Mouse (Mus musculus) liver, embryonic 11.5 days (tissue): ENCODE data around the gene Wdfy2. TPM values are rescaled to one million over a fixed set of nuclear protein-coding genes. Genes with fewer than 3 reads are reported as not detected.

Source experiments
- ATAC-seq: fragments of 200-750 bp; cut with Nextera tagmentation; replicated peaks from 2 replicates; pipeline ENCODE4 v1.8.0; 2017; ENCODE audit warnings: moderate number of reproducible peaks, mild to moderate bottlenecking, moderate TSS enrichment, moderate library complexity; ENCODE audit not compliant: low FRiP score
- DNase-seq: peaks from one replicate; pipeline ENCODE4 v3.0.0-alpha.2; 2017; ENCODE audit warnings: low spot score
- H3K27ac ChIP-seq: fragments of 300-500 bp; sonication (generic); 2 replicates; pipeline ENCODE4 v1.5.1; 2014; ENCODE audit warnings: mild to moderate bottlenecking, low read depth, low read length, control low read depth
- H3K27me3 ChIP-seq: fragments of 300-500 bp; sonication (generic); replicated peaks from 2 replicates; pipeline ENCODE4 v1.6.1; 2014; ENCODE audit warnings: low read length, mixed read lengths; ENCODE audit not compliant: control insufficient read depth, insufficient read depth
- H3K36me3 ChIP-seq: fragments of 300-500 bp; sonication (generic); 2 replicates; pipeline ENCODE4 v1.6.1; 2014; ENCODE audit warnings: mild to moderate bottlenecking, low read length, moderate library complexity, mixed read lengths; ENCODE audit not compliant: control insufficient read depth, insufficient read depth
- H3K4me1 ChIP-seq: fragments of 300-500 bp; sonication (generic); replicated peaks from 2 replicates; pipeline ENCODE4 v1.6.1; 2014; ENCODE audit warnings: low read length, mixed read lengths; ENCODE audit not compliant: control insufficient read depth, insufficient read depth
- H3K4me2 ChIP-seq: fragments of 300-500 bp; sonication (generic); 2 replicates; pipeline ENCODE4 v1.6.1; 2014; ENCODE audit warnings: mild to moderate bottlenecking, control low read depth, moderate library complexity
- H3K4me3 ChIP-seq: fragments of 300-500 bp; sonication (generic); 2 replicates; pipeline ENCODE4 v1.5.1; 2014; ENCODE audit warnings: low read depth, low read length, control low read depth
- H3K9ac ChIP-seq: fragments of 300-500 bp; sonication (generic); 2 replicates; pipeline ENCODE4 v1.6.1; 2014; ENCODE audit warnings: low read depth, low read length, control low read depth
- H3K9me3 ChIP-seq: fragments of 300-500 bp; sonication (generic); 2 replicates; pipeline ENCODE4 v1.6.1; 2016; ENCODE audit warnings: low read length, inconsistent platforms, mixed read lengths; ENCODE audit not compliant: control insufficient read depth
- WGBS: fragments of 180-500 bp; shearing (Covaris S2); extraction: QIAGEN DNeasy Blood & Tissue Kit; methylation state at CpG from one replicate; pipeline ENCODE4 v1.1.7; 2014; 5-methylcytosine and 5-hydroxymethylcytosine counted together
- polyA plus RNA-seq: library from polyadenylated mRNA; unstranded; fragments of >200 nt; fragmentation: Nextera tagmentation; extraction: Ambion mirVana; gene quantifications from 2 replicates; pipeline ENCODE4 v1.2.1, GENCODE M21; 2014

Gene Wdfy2
- polyA plus RNA-seq, 1 experiment from 2014 or later = 6.0 TPM

GRCm38 (mm10) chr14:62852840-62853239, 15.4 kb downstream of the Wdfy2 start:
- WGBS = 80% methylated on average over 3 of the region's 3 CpGs
- H3K4me2 ChIP-seq = no peak overlapping the region
- no peaks in the 10 kb centered on the region for H3K9me3 ChIP-seq
- H3K27me3 ChIP-seq = no peaks in the 10 kb centered on the region
- ATAC-seq (no peak), DNase-seq (no peak)
- no peak overlapping the region for H3K27ac ChIP-seq
- no peaks in the 10 kb centered on the region for H3K36me3 ChIP-seq
- H3K4me3 ChIP-seq = no peak overlapping the region
- no peak overlapping the region for H3K9ac ChIP-seq
- H3K4me1 ChIP-seq = 0 out of 2 replicates have a peak, but pooled peaks cover 3% of the 10 kb centered on the region

DNA sequence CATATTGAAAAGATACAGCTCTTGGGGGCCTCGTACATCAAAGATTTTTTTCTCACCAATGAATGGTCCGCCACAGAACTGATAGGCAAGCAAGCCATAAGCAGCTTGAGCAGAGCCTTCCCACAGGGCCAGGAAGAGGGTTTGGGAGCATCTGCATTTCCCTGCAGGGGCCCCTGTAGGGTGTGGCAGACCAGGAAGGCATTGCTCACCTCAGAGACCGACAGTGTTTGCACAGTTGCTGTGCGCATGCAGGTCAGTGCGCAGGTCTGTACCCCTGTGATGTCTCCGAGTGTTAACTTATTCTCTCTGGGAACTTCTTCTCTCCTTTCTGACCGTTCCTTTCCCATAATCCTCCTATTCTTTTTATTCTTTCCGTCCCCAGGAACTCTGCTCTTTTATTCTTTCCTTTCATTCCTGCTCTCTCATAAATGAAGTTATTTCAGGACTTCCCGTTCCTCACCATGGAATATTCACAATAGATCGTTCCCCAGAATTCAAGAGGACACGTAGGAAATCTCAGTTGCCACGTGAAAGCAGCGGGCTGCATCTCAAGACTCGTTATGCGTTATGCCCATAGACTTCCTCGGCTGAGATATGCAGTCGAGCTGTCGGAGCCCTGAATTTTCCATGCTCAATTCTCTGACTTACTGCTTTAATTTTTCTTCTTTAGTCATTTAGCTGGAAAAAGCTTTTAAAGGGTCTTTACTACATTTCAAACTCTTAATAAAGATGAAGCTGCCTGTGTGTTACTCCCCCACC, 17.8 kb downstream of the Wdfy2 start:
- Histone ChIP-seq H3K4me3 (no peak overlapping the region), H3K4me1 (0 out of 2 replicates have a peak, but pooled peaks cover 3% of the 10 kb centered on the region), H3K4me2 (no peak overlapping the region), H3K9me3 (no peaks in the 10 kb centered on the region), H3K36me3 (no peaks in the 10 kb centered on the region), H3K27me3 (no peaks in the 10 kb centered on the region), H3K27ac (no peak overlapping the region), H3K9ac (no peak overlapping the region)
- ATAC-seq = no peak
- DNase-seq = no peak
- 76% methylated on average over 18 of the region's 18 CpGs for WGBS

DNA sequence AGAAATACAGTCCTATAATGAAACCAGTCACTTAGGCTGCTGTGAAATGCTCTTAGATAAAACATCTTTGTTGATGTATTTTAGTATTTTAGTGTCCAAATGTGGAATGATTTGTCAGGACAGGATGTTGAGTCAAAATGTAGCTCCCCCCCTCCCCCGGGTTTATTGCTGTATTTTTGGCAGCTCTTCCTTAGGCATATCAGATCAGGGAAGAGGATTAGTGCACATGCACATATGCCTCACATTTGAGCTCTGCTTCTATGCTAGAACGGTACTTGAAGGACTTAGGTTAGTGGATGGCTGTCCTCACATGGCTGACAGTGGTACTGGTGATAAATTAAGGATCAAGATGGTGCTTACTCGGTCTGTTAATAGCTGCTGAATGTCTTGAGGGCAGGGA, 18.4 kb downstream of the Wdfy2 start:
- Histone ChIP-seq H3K27ac (no peak overlapping the region), H3K9ac (no peak overlapping the region), H3K4me2 (no peak overlapping the region), H3K9me3 (no peaks in the 10 kb centered on the region), H3K4me1 (0 out of 2 replicates have a peak, but pooled peaks cover 3% of the 10 kb centered on the region), H3K36me3 (no peaks in the 10 kb centered on the region), H3K27me3 (no peaks in the 10 kb centered on the region), H3K4me3 (no peak overlapping the region)
- 73% methylated on average over 3 of the region's 3 CpGs for WGBS
- no peak for ATAC-seq
- DNase-seq = no peak

DNA sequence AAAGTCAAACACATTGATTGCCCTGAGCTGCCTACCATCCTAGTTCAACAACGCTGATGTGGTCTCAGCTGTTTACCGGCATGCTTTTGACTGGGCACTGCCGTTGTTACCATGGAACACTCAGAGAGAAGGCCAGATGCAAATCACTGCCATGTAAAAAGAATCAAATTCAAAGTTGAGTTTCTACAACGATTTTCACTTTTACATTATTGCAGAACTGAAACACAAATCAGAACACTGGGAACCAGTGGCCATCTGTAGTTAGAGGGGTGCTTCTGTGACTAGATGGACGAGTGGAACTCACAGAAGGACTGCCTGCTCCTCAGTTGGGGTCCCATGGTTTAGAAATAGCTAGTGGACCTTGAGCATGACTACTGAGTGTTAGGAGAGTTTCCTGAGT, 19.0 kb downstream of the Wdfy2 start:
- no peaks in the 10 kb centered on the region for H3K9me3 ChIP-seq
- 83% methylated on average over 5 of the region's 5 CpGs for WGBS

GRCm38 (mm10) chr14:62857879-62858278, 20.4 kb downstream of the Wdfy2 start:
- Histone ChIP-seq H3K4me3 (no peak overlapping the region), H3K27me3 (no peaks in the 10 kb centered on the region), H3K9me3 (no peaks in the 10 kb centered on the region), H3K27ac (no peak overlapping the region), H3K9ac (no peak overlapping the region), H3K36me3 (no peaks in the 10 kb centered on the region), H3K4me1 (0 out of 2 replicates have a peak, but pooled peaks cover 3% of the 10 kb centered on the region), H3K4me2 (no peak overlapping the region)
- 72% methylated on average over 4 of the region's 4 CpGs for WGBS
- DNase-seq (no peak), ATAC-seq (no peak)

More for the DNA sequence above, 19.0 kb downstream of the Wdfy2 start:
- ATAC-seq (no peak), DNase-seq (no peak)
- H3K4me1 ChIP-seq = 0 out of 2 replicates have a peak, but pooled peaks cover 3% of the 10 kb centered on the region
- H3K4me2 ChIP-seq = no peak overlapping the region
- H3K27ac ChIP-seq = no peak overlapping the region
- no peak overlapping the region for H3K4me3 ChIP-seq
- no peak overlapping the region for H3K9ac ChIP-seq
- no peaks in the 10 kb centered on the region for H3K27me3 ChIP-seq
- H3K36me3 ChIP-seq = no peaks in the 10 kb centered on the region

- 0 out of 2 replicates have a peak, but pooled peaks cover 3% of the 10 kb centered on the region for H3K4me1 ChIP-seq
- no peak overlapping the region for H3K27ac ChIP-seq
- no peak overlapping the region for H3K4me3 ChIP-seq
- WGBS = 41% methylated on average over 3 of the region's 3 CpGs
- ATAC-seq (no peak), DNase-seq (no peak)
- H3K27me3 ChIP-seq = no peaks in the 10 kb centered on the region
- H3K36me3 ChIP-seq = no peaks in the 10 kb centered on the region
- H3K4me2 ChIP-seq = no peak overlapping the region
- no peak overlapping the region for H3K9ac ChIP-seq
- H3K9me3 ChIP-seq = no peaks in the 10 kb centered on the region
These were observed 20.8 kb downstream of the Wdfy2 start for GRCm38 (mm10) chr14:62858311-62858710.

DNA sequence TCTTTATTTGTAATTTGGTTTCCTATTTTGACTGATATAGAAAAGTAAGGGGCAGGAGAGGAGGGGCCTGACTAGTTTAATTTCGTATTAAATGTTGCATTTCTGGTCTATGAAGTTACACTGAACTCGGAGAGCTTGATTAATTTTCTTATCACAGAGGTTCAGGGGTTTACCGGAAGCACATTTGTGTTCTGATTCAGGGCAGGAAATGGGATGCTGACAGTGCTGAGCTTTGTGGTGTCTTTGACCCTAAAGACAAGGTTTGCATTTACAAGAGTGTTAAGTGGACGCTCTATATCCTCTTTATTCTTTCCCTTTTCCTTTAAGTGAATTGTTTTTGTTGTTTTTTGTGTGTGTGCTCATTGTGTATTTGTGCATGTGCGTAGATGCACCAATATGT, 25.1 kb downstream of the Wdfy2 start:
- H3K4me3 ChIP-seq = no peak overlapping the region
- no peaks in the 10 kb centered on the region for H3K27me3 ChIP-seq
- H3K9ac ChIP-seq = no peak overlapping the region
- H3K4me1 ChIP-seq = no peaks in the 10 kb centered on the region
- H3K9me3 ChIP-seq = no peaks in the 10 kb centered on the region
- no peak overlapping the region for H3K4me2 ChIP-seq
- 53% methylated on average over 5 of the region's 5 CpGs for WGBS
- H3K36me3 ChIP-seq = no peaks in the 10 kb centered on the region
- no peak overlapping the region for H3K27ac ChIP-seq
- no peak for DNase-seq
- ATAC-seq = no peak

GRCm38 (mm10) chr14:62864254-62864653, 26.8 kb downstream of the Wdfy2 start:
- Histone ChIP-seq H3K4me2 (no peak overlapping the region), H3K9me3 (no peaks in the 10 kb centered on the region), H3K4me1 (no peaks in the 10 kb centered on the region), H3K4me3 (no peak overlapping the region), H3K9ac (no peak overlapping the region), H3K27ac (no peak overlapping the region), H3K36me3 (no peaks in the 10 kb centered on the region), H3K27me3 (no peaks in the 10 kb centered on the region)
- 30% methylated on average over 1 of the region's 1 CpGs for WGBS
- DNase-seq (no peak), ATAC-seq (no peak)

DNA sequence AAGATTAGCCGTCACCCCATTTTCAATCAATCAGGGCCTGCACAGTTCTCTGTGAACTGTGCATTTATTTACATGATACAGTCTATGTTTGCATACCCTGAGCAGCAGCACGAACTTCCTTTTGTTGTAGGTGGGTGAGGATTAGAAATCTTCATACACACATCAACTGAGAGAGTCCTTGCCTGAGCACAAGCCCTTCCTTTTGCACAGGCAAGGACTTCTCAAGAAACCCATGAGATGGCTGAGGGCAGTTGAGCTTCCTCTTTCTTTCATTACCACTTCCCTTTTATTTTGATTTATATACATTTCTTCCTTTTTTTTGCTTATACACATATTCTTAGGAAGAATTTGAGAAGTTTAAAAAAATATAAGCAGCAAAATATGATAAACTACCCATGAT, 27.9 kb downstream of the Wdfy2 start:
- H3K9me3 ChIP-seq = no peaks in the 10 kb centered on the region
- ATAC-seq (no peak), DNase-seq (no peak)
- no peaks in the 10 kb centered on the region for H3K27me3 ChIP-seq
- WGBS = 53% methylated on average over 2 of the region's 2 CpGs
- H3K4me3 ChIP-seq = no peak overlapping the region
- no peak overlapping the region for H3K27ac ChIP-seq
- no peak overlapping the region for H3K4me2 ChIP-seq
- no peaks in the 10 kb centered on the region for H3K36me3 ChIP-seq
- H3K4me1 ChIP-seq = no peaks in the 10 kb centered on the region
- H3K9ac ChIP-seq = no peak overlapping the region
